ENCODE assay signal across 9 mouse cellular contexts in the genomic region with DNA sequence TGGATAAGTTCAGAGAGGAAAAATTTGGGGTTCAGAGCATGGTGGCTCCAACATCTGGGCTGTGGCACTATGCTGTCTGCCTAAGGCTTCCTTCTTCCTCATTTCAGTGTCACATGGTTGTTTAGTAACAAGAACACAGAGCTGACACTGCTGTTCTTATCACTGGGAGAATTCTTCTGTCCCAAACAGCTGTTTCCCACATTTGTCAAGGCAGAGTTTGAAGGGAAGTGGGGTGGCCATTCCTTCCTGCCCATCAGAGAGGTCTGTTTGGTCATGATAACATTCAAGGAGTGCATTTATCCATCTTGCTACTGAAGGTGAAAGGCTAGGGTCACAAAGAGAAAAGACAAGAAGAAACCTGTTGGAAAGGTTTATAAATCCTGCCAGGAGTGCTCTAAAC.
DNase-seq lines count a peak whose midpoint lies in the region; ATAC-seq and TF ChIP-seq lines count a peak whose summit lies in the region.
"Had no signal": no experiment of that assay in that cellular context is flagged by ENCODE, and none has a peak within 500 bp of the region (broad histone marks: within the 10 kb centered on the region; RNA-seq: fewer than 3 reads in every experiment).

No protein-coding gene starts in this region.

- no peak overlapping the region for H3K4me3 ChIP-seq in layer of hippocampus, adult 2 months
- no peak overlapping the region for H3K4me3 ChIP-seq in heart, embryonic 12.5 days
- H3K4me3 ChIP-seq in stomach, embryonic 15.5 days (replicated peaks) = no peak overlapping the region
- no peak overlapping the region for H3K4me3 ChIP-seq in thymus, adult 2 months (ENCODE audit: control insufficient read depth, insufficient read depth, low read length)
- H3K4me3 ChIP-seq: limb, embryonic 12.5 days had no signal

- peak; percentile 84 for ATAC-seq in heart, embryonic 12.5 days (ENCODE audit: insufficient number of reproducible peaks, low FRiP score)
- ATAC-seq in stomach, embryonic 15.5 days (ENCODE audit: insufficient read depth, low FRiP score, low read depth) = no peak

- H3K36me3 ChIP-seq in heart, embryonic 12.5 days = no peaks in the 10 kb centered on the region
- H3K36me3 ChIP-seq in stomach, embryonic 15.5 days = no peaks in the 10 kb centered on the region
- H3K36me3 ChIP-seq in thymus, adult 2 months (ENCODE audit: control insufficient read depth, insufficient read depth, low read length) = no peaks in the 10 kb centered on the region
- H3K36me3 ChIP-seq: limb, embryonic 12.5 days had no signal

- H3K9ac ChIP-seq in heart, embryonic 12.5 days = no peak overlapping the region
- H3K9ac ChIP-seq in stomach, embryonic 15.5 days = no peak overlapping the region
- H3K9ac ChIP-seq: limb, embryonic 12.5 days had no signal

- no peak for TF ChIP-seq POLR2A in thymus, adult 2 months (IDR thresholded peaks at IDR 0.05; ENCODE audit: control insufficient read depth, extremely low read depth, insufficient read depth, low read length, poor library complexity)

- H3K27me3 ChIP-seq in heart, embryonic 12.5 days (replicated peaks) = no peaks in the 10 kb centered on the region
- H3K27me3 ChIP-seq in stomach, embryonic 15.5 days (replicated peaks) = no peaks in the 10 kb centered on the region
- no peaks in the 10 kb centered on the region for H3K27me3 ChIP-seq in thymus, adult 2 months (ENCODE audit: control insufficient read depth, insufficient read depth, low read length)
- H3K27me3 ChIP-seq: limb, embryonic 12.5 days had no signal

- no peak for TF ChIP-seq CTCF in layer of hippocampus, adult 2 months (conservative IDR thresholded peaks at IDR 0.05)
- no peak for TF ChIP-seq CTCF in thymus, adult 2 months (IDR thresholded peaks at IDR 0.05; ENCODE audit: borderline replicate concordance, control insufficient read depth, extremely low read depth, insufficient read depth, low read length, poor library complexity)

- H3K27ac ChIP-seq in layer of hippocampus, adult 2 months = peak overlapping the region; percentile 8; the same call in 1 of the 2 replicates
- peak overlapping the region; percentile 45 for H3K27ac ChIP-seq in heart, embryonic 12.5 days (ENCODE audit: poor library complexity, severe bottlenecking)
- H3K27ac ChIP-seq in stomach, embryonic 15.5 days = peak overlapping the region; percentile 71
- no peak overlapping the region for H3K27ac ChIP-seq in thymus, adult 2 months (ENCODE audit: control insufficient read depth, insufficient read depth, low read length)
- H3K27ac ChIP-seq: limb, embryonic 12.5 days had no signal

- no peaks in the 10 kb centered on the region for H3K9me3 ChIP-seq in heart, embryonic 12.5 days (replicated peaks)
- H3K9me3 ChIP-seq in stomach, embryonic 15.5 days = no peaks in the 10 kb centered on the region
- H3K9me3 ChIP-seq: limb, embryonic 12.5 days had no signal

- H3K4me1 ChIP-seq in heart, embryonic 12.5 days (replicated peaks) = peaks cover 21% of the 10 kb centered on the region
- peaks cover 12% of the 10 kb centered on the region for H3K4me1 ChIP-seq in stomach, embryonic 15.5 days
- H3K4me1 ChIP-seq in thymus, adult 2 months (replicated peaks; ENCODE audit: control insufficient read depth, insufficient read depth, low read length) = no peaks in the 10 kb centered on the region

- no peak for DNase-seq in layer of hippocampus, adult 2 months (ENCODE audit: low spot score in 2 of 2)
- DNase-seq in layer of hippocampus, postnatal 14 days (ENCODE audit: low spot score in 2 of 2) = no peak
- DNase-seq in kidney, postnatal 36 days = peak; percentile 25 to 66
- no peak for DNase-seq in thymus, adult 2 months
- no peak for DNase-seq in c-Kit-positive CD71-positive TER-119-positive erythroid progenitor cells, embryonic 14.5 days (ENCODE audit: low spot score)
- DNase-seq in right cerebral cortex, postnatal 25 days = no peak

- no peak overlapping the region for H3K4me2 ChIP-seq in heart, embryonic 12.5 days
- no peak overlapping the region for H3K4me2 ChIP-seq in stomach, embryonic 15.5 days
- H3K4me2 ChIP-seq: limb, embryonic 12.5 days had no signal

Comparison
In these comparisons a context has a peak if more than half of its experiments do, and no peak if none do; other contexts are left out.
1. DNase-seq: peak in kidney, postnatal 36 days (2 of 2); none in layer of hippocampus, adult 2 months (0 of 2), layer of hippocampus, postnatal 14 days (0 of 2), thymus, adult 2 months (single experiment), c-Kit-positive CD71-positive TER-119-positive erythroid progenitor cells, embryonic 14.5 days (single experiment) and right cerebral cortex, postnatal 25 days (single experiment).